Mouse (Mus musculus): ENCODE data around the gene Gm49320.
A peak's percentile ranks its signal among the peaks of the same experiment; 100 is the strongest.

Gm49320 gene

GRCm38 (mm10) chr8:4258678-4259077 lies 20.0 kb downstream of the Gm49320 start:
- no peak for DNase-seq (ENCODE audit: low read depth, low spot score)

DNA sequence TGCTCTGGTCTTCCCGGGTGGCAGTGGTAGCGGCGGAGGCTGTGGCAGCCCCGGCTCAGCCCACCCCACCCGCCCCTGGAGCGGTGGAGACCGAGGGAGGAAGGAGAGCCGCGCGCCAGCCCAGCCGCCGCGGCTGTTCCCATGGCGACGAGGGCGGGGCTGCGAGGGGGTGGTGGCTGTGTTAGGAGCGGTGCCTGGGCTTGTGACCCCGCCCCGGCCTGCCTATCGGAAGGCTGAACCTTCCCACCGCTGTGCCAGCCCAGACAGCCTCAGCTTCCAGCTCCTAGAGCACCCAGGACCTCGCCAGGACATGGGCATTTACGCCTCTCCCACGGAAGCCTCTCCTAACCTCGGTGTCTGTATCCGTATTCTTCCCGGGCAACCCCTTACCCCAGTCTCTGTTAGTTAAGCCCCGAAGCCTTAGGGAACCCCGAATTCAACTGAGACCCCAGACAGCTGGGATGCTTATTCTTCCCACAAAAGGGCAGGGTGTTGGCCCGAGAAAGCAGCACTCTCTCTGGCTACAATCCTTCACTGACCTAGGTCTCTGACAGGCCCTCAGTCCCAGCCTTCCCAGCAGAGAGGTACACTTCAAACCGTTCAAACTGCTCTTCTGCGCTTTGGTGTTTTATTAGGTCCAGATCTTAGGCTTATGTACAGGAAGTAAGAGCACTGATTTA lies 20.6 kb downstream of the Gm49320 start, which contains the start of gene Ctxn1:
Gene Ctxn1 (minus strand): TSS at position 150 of the 680 bp plus-strand sequence.
- DNase-seq (ENCODE audit: low read depth, low spot score): peak; percentile 82

GRCm38 (mm10) chr8:4259805-4260170 lies 21.1 kb downstream of the Gm49320 start:
- no peak for DNase-seq (ENCODE audit: low read depth, low spot score)

DNA sequence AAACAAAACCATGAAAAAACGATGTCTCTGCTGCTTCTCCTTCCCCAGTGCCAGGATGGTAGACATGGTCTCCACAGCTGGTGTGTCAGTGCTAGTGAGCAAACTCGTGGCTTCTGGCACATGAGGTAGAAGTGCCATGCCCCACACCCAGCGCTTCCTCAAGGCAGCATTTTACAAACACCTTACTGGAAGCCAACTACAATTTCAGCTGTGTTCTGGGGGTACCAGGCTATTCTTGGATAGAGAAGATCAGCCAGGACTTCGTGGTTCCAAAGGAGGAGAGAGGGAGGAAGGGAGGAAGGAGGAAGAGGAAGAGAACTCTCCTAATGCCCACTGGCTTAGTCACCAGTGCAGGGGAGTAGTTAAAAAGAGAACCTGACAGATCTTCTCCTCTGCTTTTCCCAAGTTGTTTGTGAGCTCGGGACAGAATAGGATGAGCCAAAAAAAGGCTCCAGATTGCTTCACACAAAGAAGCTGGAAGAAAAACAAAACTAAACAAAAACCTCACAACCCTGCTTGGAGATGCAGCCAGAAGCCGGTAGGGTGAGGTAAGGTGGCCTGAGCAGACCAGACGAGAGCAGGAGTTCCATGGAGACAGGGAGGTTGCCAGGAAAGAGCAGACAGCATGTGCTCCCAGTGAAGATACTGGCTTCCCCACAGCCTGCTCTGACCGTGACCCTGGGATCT lies 24.6 kb downstream of the Gm49320 start:
- no peak for DNase-seq (ENCODE audit: low read depth, low spot score)

DNA sequence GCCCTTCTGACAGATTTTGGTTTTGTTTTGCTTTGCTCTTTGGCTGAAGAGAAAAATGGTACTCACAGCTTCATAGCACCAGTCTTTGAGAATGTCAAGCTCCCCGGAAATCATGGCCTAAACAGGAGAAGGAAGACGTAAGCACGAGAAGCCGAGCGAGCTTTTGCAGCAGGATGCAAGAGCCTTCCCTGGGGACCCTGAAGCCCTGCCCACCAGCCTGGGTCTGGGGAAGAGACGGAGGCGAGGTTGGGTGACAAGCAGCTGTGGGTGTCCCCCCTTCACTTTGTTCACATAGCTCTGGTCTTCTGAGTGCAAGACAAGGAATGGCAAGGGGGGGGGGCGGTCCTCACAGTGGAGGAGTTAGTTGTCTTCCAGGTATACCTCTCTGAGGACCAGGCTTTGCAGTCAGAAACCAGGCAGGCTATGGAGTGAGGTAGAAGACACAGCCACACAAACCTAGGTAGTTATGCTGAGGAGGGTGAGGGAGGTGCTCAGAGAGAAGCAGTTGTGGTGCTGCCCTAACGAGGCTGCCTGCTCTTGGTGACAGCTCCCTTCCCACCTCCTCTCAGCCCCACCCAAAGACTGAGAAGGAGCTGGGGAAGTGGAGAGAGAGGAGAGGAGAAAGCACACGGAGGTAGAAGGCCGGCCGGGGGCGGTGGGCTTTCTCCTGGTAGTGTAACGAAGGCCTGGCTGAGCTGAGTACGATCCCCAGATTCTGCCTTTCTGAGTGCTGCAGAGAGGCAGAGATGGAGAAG lies 26.7 kb downstream of the Gm49320 start:
- DNase-seq (ENCODE audit: low read depth, low spot score): no peak

GRCm38 (mm10) chr8:4267627-4268026 lies 29.0 kb downstream of the Gm49320 start:
- DNase-seq (ENCODE audit: low read depth, low spot score): no peak

- DNase-seq (ENCODE audit: low read depth, low spot score): no peak
Observed at GRCm38 (mm10) chr8:4269609-4270008, 30.9 kb downstream of the Gm49320 start.

- DNase-seq (ENCODE audit: low read depth, low spot score): peak; percentile 95
Observed at GRCm38 (mm10) chr8:4275275-4276110, 36.8 kb downstream of the Gm49320 start, which contains the start of gene Timm44. Gene Timm44, minus strand, starts transcription at chr8:4275913.

- no peak for DNase-seq (ENCODE audit: low read depth, low spot score)
Observed at GRCm38 (mm10) chr8:4276111-4276465, 37.4 kb downstream of the Gm49320 start.

GRCm38 (mm10) chr8:4292738-4293137 lies 54.1 kb downstream of the Gm49320 start:
- DNase-seq (ENCODE audit: low read depth, low spot score): no peak

GRCm38 (mm10) chr8:4297822-4298221 lies 59.2 kb downstream of the Gm49320 start:
- no peak for DNase-seq (ENCODE audit: low read depth, low spot score)
